Mouse (Mus musculus) urinary bladder, postnatal 25 days (tissue): ENCODE measurements around the gene Lrrc72.
"Not testable (repeated sequence)": the region's sequence is repeated elsewhere in the genome, so short reads cannot be mapped to it uniquely, and the experiment has no call there.

Source experiments
- DNase-seq: peaks from one replicate; pipeline ENCODE4 v3.0.0; 2022; ENCODE audit warnings: low spot score

Gene Lrrc72

GRCm38 (mm10) chr12:36253298-36253697, at the start of gene Lrrc72:
Lrrc72 (minus strand) TSS chr12:36253398.
- DNase-seq = no peak

- no peak for DNase-seq
Measured at GRCm38 (mm10) chr12:36302326-36302725, 49.1 kb upstream of the Lrrc72 start.

DNA sequence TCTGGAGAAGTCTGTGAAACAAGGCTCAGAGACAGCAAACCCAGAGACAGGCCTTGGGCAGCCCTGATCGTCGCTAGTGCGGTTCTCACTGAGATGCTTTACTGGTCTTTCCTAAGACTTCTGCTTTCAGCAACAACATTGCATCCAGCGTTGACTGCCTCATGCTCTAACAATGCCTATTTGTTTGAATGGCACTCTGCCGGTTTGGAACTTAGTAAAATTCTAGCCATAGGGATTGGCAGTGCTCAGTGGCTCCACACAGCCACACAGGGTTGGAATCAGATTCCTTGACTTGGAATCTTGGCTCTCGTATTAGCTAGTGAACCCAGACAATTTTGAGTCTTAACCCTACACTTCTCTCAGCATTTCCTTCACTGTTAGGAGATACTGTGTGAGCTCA, 38.1 kb upstream of the Lrrc72 start:
- DNase-seq = no peak

DNA sequence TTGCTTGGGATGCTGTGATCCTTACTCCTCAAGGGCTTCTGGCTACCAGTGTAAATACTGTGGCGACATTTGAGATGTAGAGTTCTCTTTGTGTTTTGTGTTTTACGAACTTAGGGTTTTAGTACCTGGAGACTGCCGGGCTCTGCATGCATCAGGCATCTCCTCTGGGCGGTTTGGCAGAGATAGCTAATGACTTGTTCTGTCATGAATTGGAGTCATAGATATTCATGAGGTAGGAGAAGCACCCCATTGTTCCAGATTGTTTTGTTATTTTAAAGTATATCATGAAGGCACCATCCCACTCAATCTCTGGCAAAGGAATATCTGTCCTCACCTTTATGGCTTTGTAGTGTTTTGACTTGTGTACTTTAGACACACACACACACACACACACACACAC, 37.3 kb upstream of the Lrrc72 start:
- no peak for DNase-seq

GRCm38 (mm10) chr12:36289634-36290033, 36.4 kb upstream of the Lrrc72 start:
- no peak for DNase-seq

GRCm38 (mm10) chr12:36274823-36275222, 21.6 kb upstream of the Lrrc72 start:
- DNase-seq = no peak

DNA sequence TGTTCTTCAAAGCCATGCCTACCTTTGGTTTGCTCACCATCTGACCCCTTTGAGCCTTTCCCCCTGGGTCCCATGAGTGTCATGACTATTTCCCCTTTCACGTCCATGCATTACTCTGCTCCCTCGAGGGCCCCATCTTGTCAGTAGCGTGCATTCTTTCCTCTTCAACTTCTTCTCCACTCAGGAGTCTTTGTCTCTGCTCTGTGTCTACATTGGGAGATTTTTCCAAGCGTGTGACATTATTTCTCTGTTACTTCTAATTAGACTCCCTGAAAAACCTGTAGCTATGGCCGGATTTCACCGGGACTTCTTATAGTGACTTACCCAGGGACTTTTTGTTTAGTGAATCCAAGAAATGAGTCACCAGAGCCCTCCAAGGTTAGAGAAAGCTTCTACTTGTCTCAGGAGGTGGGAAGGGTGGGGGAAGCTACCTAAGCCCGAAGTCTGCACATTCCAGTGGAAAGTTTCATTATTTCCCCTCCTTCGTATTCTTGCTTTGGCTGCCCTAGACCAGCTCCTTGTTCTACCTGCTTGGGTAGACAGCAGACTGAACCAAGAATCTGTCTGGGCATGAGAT, 14.6 kb upstream of the Lrrc72 start:
- DNase-seq = no peak

DNA sequence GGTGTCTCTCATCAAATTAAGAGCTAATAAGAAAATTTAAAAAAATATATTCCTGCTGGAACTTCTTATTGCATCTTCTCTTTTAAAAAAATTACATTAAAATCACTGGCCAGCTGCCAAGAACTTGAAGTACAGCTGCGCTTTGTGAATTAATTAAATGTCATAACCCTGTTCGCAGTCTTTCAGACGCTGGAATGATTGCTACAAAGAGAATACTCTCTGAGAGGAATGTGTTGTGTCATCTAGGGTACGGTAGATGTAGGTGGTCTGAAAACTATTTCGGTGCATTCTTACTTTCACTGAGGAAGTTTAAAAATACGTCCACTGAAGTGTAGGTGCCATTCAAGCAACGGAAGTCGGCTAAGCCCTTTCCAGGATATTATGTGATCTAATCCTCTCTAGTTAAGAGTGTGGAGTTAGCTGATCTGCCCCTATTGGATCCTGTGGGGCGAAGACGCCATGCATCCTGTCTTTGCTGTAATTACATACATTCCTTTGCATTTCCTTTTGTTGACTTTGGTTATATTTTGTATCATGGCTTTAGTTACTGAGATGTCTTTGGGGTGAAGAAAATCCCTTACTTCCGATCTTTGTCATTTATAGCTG, 9.0 kb upstream of the Lrrc72 start:
- no peak for DNase-seq

DNA sequence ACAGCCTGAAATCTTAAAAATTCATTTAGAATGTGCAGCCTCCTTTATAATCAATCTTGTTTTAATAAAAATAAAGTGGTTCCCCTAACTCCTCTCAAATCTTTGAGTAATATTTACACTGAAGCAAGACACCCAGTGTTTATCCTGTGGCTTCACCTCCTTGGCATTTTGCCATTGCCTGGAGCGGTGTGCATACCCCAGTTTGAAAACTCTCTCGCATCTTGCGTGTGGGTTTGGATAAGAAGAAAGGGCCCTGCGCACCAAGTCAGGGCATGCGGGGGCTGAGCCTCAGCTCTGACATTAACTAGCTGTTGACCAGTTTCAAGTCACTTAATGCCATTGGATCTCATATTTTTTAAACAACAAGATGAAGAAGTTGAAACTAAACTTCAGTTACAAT, 2.2 kb upstream of the Lrrc72 start:
- no peak for DNase-seq

DNA sequence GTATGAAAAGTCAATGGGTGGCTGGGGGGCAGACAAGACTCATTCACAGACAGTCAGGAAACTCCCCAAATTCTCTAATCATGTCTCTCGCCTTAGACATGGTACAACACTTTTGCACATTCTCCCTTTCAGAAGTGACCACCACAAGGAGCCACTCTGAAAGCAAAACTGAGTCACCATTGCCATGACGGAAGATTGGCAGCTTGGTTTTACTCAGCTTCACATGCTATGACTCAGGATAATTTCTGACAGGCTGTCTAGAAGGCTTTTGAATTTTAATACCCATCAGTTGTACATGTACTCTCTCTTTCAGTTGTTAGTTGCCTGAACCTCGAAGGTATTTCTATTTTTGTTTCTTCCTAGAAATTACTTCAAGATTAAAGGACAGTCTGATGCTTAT, 12.0 kb downstream of the Lrrc72 start:
- no peak for DNase-seq

GRCm38 (mm10) chr12:36231386-36231785, 21.8 kb downstream of the Lrrc72 start:
- DNase-seq = no peak

DNA sequence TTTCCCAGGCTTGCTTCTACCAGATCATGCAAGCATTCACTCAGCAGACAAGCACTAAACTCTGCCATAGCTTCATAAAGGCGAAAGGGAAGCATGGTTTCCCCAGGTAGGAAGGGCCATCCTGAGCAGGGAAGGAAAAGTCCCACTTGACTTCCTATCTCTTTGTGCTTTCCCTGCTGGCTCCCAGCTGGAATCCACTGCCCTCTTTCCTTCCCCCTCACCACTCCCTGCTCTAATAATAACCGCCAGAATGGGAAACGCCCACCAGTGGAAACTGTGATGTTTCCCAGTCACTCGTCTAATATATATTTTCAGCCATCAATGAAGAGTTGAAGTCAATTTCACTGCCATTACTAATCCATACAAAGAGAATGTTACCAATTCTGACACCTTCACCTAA, 28.8 kb downstream of the Lrrc72 start:
- DNase-seq = no peak

GRCm38 (mm10) chr12:36216905-36217304, 36.3 kb downstream of the Lrrc72 start:
- DNase-seq = no peak

- no peak for DNase-seq
Measured at GRCm38 (mm10) chr12:36216230-36216629, 37.0 kb downstream of the Lrrc72 start.

- DNase-seq = peak; percentile 42
Measured at GRCm38 (mm10) chr12:36215149-36215480, 38.1 kb downstream of the Lrrc72 start.

DNA sequence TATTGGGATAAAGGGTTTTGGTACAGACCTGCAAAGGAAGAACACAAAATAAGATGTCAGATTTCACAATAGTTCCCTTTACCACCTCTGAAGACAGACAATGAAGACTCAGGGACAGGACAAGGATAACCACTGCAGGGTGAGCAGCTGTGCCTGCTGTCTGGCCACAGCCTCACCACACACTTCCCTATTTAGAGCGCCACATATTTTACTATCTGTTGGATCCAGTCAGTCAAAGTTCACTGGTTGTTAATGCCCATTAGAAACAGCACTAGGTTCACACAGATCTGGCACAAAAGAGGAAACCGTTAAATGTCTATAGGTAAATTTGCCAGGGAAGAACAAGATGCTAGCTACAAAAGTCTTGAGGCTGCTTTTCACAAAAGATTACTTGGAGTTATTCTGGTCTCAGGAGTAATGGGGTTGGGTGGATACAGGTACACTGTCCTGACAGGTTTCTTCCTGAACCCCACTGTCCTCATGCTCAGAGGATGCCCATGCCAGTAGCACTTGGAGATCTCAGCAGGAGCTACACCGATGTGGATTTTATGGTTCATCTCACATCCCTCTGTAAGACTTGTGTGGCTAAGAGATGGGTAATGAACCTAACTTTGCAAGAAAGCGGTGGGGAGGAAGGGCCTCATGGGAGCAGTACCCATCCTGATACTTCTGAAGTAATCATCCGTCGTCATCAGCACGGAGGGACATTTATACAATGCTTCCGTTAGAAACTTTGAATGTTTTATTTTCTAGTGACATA, 38.6 kb downstream of the Lrrc72 start:
- DNase-seq = no peak

- no peak for DNase-seq
Measured at GRCm38 (mm10) chr12:36210096-36210495, 43.1 kb downstream of the Lrrc72 start.

GRCm38 (mm10) chr12:36208456-36208855, 44.7 kb downstream of the Lrrc72 start:
- no peak for DNase-seq

DNA sequence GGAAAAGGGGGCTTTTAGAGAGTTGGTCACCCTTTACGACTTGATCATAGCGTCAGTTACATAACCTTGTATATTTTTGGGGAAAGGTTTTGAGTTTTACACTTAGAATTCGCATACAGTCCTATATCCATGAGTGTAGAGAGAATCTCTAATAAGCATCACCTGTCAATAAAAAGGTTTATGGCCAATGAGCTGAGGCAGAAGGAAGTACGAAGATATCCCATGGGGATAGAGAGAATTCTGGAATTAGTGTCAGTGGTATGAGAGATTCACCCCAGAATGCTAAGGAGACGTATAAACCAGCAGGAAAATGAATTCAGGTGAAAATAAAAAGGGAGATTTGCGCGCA, 45.4 kb downstream of the Lrrc72 start:
- no peak for DNase-seq

DNA sequence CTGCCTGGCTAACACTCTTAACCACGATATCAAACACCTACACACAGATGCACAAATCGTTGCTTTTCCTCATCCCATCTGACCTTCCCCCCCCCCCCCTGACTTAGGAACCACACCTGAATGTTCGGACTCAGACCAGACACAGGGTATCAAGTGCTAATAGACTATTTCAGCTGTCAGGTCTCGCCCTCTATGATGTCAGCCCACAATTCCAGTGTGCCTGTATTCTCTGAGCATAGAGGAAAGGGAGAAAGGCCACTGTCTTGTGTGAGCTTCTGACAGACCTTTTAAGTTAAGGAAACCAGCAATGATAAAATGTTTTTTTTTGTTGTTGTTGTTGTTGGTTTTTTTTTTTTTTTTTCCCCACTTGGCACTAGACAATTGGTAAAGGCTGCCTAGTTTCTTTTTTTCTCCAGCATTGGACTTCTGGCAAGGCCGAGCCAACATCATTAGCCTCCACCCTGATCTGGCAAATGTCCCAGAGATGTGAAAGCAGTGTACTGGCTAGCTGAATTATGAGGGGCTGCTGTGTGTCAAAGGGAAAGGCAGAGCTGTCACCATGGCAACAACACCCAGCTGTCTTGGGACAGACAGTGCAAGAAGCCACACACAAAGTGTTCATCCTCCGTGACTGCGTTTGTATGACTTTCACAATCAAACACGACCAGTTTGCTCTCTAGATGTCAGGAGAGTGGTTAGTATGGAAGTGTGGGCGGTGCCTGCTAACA, 46.0 kb downstream of the Lrrc72 start:
- DNase-seq = peak; percentile 18

- DNase-seq = not testable (repeated sequence)
Measured at GRCm38 (mm10) chr12:36205579-36206119, 47.5 kb downstream of the Lrrc72 start.

- no peak for DNase-seq
Measured at GRCm38 (mm10) chr12:36194976-36195375, 58.2 kb downstream of the Lrrc72 start.

DNA sequence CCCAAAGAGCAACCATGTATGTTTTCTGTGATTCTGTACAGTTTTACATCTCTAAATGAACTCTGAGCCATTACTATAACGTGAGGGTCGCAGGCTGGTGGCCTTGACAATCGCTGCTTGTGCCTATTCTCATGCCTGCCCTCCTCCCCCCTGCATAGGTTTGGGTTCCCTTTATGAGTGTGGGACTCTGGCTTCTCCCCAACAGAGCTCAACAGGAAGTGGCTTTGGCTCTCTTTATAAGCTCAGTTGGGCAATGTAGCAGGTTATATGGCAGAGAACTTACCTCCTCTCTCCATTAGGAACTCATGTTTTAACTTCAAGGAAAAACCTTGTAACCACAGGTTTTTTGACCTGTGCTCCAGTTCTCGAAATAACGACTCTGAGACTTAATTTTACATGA, 62.9 kb downstream of the Lrrc72 start:
- DNase-seq = no peak
